Mouse (Mus musculus) heart, adult 2 months (tissue): ENCODE measurements at regions not wholly inside any gene's neighbourhood (a gene's known extent, or its start where the extent isn't known, plus 50 kb on each side); places are given as distances from the start of the nearest gene placed in this dataset.

ENCODE experiments used
- CTCF ChIP-seq: fragments of 200-600 bp; IDR thresholded peaks from 2 replicates; pipeline ENCODE4 v1.8.1; 2022; ENCODE audit warnings: antibody characterized with exemption, mild to moderate bottlenecking, moderate library complexity
- POLR2A ChIP-seq: fragments of 200-500 bp; IDR thresholded peaks from 2 replicates; pipeline ENCODE4 v1.6.1; 2011; ENCODE audit warnings: mild to moderate bottlenecking, low read depth, low read length, control low read depth; ENCODE audit not compliant: insufficient read depth

- TF ChIP-seq CTCF (no peak), POLR2A (no peak)
Measured at GRCm38 (mm10) chr7:70433358-70433757, 66.8 kb upstream of the Nr2f2 start.
